ENCODE assay signal across 22 mouse cellular contexts in genomic region chr8:125806459-125806858, GRCm38 (mm10).
DNase-seq lines count a peak whose midpoint lies in the region; ATAC-seq and TF ChIP-seq lines count a peak whose summit lies in the region.
"Had no signal": no experiment of that assay in that cellular context is flagged by ENCODE, and none has a peak within 500 bp of the region (broad histone marks: within the 10 kb centered on the region; RNA-seq: fewer than 3 reads in every experiment).

No protein-coding gene starts in this region.

- H3K9me3 ChIP-seq in kidney, embryonic 14.5 days (ENCODE audit: control insufficient read depth, low read length) = peaks cover 2% of the 10 kb centered on the region; the same call in 1 of the 2 replicates
- no peaks in the 10 kb centered on the region for H3K9me3 ChIP-seq in lung, embryonic 14.5 days (ENCODE audit: low read depth, low read length)
- H3K9me3 ChIP-seq: forebrain, embryonic 10.5 days; heart, embryonic 12.5 days; hindbrain, embryonic 12.5 days; midbrain, embryonic 15.5 days had no signal

- no peaks in the 10 kb centered on the region for H3K27me3 ChIP-seq in kidney, embryonic 14.5 days (ENCODE audit: control insufficient read depth, insufficient read depth, low read length)
- H3K27me3 ChIP-seq in lung, embryonic 14.5 days (ENCODE audit: insufficient read depth, low read length) = no peaks in the 10 kb centered on the region
- H3K27me3 ChIP-seq: heart, embryonic 12.5 days; hindbrain, embryonic 12.5 days; midbrain, embryonic 15.5 days had no signal

- no peaks in the 10 kb centered on the region for H3K36me3 ChIP-seq in kidney, embryonic 14.5 days (ENCODE audit: control insufficient read depth, insufficient read depth, low read length)
- no peaks in the 10 kb centered on the region for H3K36me3 ChIP-seq in lung, embryonic 14.5 days (ENCODE audit: insufficient read depth)
- H3K36me3 ChIP-seq: forebrain, embryonic 10.5 days; heart, embryonic 12.5 days; hindbrain, embryonic 12.5 days had no signal

- no peak overlapping the region for H3K27ac ChIP-seq in kidney, embryonic 14.5 days (ENCODE audit: low read depth, low read length)
- H3K27ac ChIP-seq in lung, embryonic 14.5 days (ENCODE audit: low read depth) = no peak overlapping the region
- H3K27ac ChIP-seq in cortical plate, adult 2 months (ENCODE audit: insufficient read depth, low read length) = 0 out of 2 replicates have a peak overlapping the region, but pooled peaks have one; percentile 0
- H3K27ac ChIP-seq: forebrain, embryonic 10.5 days; gastrocnemius, adult 2 months; hindbrain, embryonic 12.5 days; midbrain, embryonic 15.5 days had no signal

- peak; percentile 46; the same call in 1 of the 2 replicates for ATAC-seq in kidney, embryonic 14.5 days (ENCODE audit: low FRiP score, low TSS enrichment)
- no peak for ATAC-seq in lung, embryonic 14.5 days (ENCODE audit: insufficient read depth)
- ATAC-seq: forebrain, postnatal 0 days; midbrain, embryonic 15.5 days had no signal

- no peak overlapping the region for H3K9ac ChIP-seq in kidney, embryonic 14.5 days (ENCODE audit: low read depth, low read length)
- no peak overlapping the region for H3K9ac ChIP-seq in lung, embryonic 14.5 days
- H3K9ac ChIP-seq: forebrain, postnatal 0 days; heart, embryonic 12.5 days; hindbrain, embryonic 12.5 days; midbrain, embryonic 15.5 days had no signal

- no peak overlapping the region for H3K4me2 ChIP-seq in kidney, embryonic 14.5 days (replicated peaks; ENCODE audit: low read depth, low read length)
- no peak overlapping the region for H3K4me2 ChIP-seq in lung, embryonic 14.5 days
- H3K4me2 ChIP-seq: heart, embryonic 12.5 days; hindbrain, embryonic 12.5 days; liver, embryonic 11.5 days; midbrain, embryonic 15.5 days had no signal

- no peaks in the 10 kb centered on the region for H3K4me1 ChIP-seq in kidney, embryonic 14.5 days (ENCODE audit: control insufficient read depth, insufficient read depth, low read length)
- no peaks in the 10 kb centered on the region for H3K4me1 ChIP-seq in lung, embryonic 14.5 days (ENCODE audit: insufficient read depth)
- H3K4me1 ChIP-seq in cortical plate, adult 2 months (ENCODE audit: control insufficient read depth, insufficient read depth, low read length) = peaks cover 2% of the 10 kb centered on the region
- H3K4me1 ChIP-seq: hindbrain, embryonic 12.5 days; midbrain, embryonic 15.5 days had no signal

- no peak for DNase-seq in kidney, adult 8-10 months
- DNase-seq in lung, embryonic 14.5 days = peak; percentile 23
- DNase-seq in lung, postnatal 25 days (ENCODE audit: low spot score) = no peak
- DNase-seq in ES-CJ7 (ENCODE audit: low read depth, low spot score) (peak; percentile 11), MN1 (ENCODE audit: low spot score) (no peak)
- DNase-seq: adrenal gland, adult 2 months; cerebellum, adult 9-11 months; forebrain, postnatal 0 days; gastrocnemius, adult 2 months; heart, postnatal 14 days; kidney, adult 9 months; lung, adult 18-20 months; lung, postnatal 36 days; thymus, postnatal 36 days had no signal

- no peak for TF ChIP-seq POLR2A in cortical plate, adult 2 months (IDR thresholded peaks at IDR 0.05; ENCODE audit: extremely low read depth, insufficient read depth, low read length)

- TF ChIP-seq CTCF in lung, embryonic 14.5 days (IDR thresholded peaks at IDR 0.05; ENCODE audit: low read depth) = no peak
- TF ChIP-seq CTCF in cortical plate, adult 2 months (IDR thresholded peaks at IDR 0.05; ENCODE audit: extremely low read depth, insufficient read depth, low read length) = no peak

- H3K4me3 ChIP-seq in kidney, embryonic 14.5 days (ENCODE audit: low read length) = no peak overlapping the region
- no peak overlapping the region for H3K4me3 ChIP-seq in lung, embryonic 14.5 days (ENCODE audit: low read depth, low read length)
- no peak overlapping the region for H3K4me3 ChIP-seq in cortical plate, adult 2 months (ENCODE audit: insufficient read depth, low read length)
- H3K4me3 ChIP-seq: forebrain, embryonic 10.5 days; gastrocnemius, adult 2 months; heart, embryonic 12.5 days; hindbrain, embryonic 12.5 days; midbrain, embryonic 15.5 days; myocyte had no signal

- WGBS in kidney, embryonic 14.5 days = 61% methylated on average over 12 of the region's 12 CpGs
- 68% methylated on average over 12 of the region's 12 CpGs for WGBS in lung, embryonic 14.5 days

Comparison
In these comparisons a context has a peak if more than half of its experiments do, and no peak if none do; other contexts are left out.
1. DNase-seq: peak in lung, embryonic 14.5 days (single experiment) and ES-CJ7 (single experiment); none in kidney, adult 8-10 months (0 of 2), lung, postnatal 25 days (single experiment) and MN1 (single experiment).